Mouse (Mus musculus) embryonic fibroblast, embryonic 13.5 days (primary cell): ENCODE measurements around the gene Srsf3. TPM values are rescaled to one million over a fixed set of nuclear protein-coding genes. Genes with fewer than 3 reads are reported as not detected.

Experiments used
- H3K27ac ChIP-seq: 2 replicates; pipeline ENCODE4 v1.5.1; 2012; ENCODE audit warnings: low read length, control low read depth, inconsistent platforms; ENCODE audit not compliant: insufficient read depth
- H3K4me1 ChIP-seq: 2 replicates; pipeline ENCODE4 v1.6.1; 2011; ENCODE audit warnings: low read length; ENCODE audit not compliant: control insufficient read depth, insufficient read depth
- H3K4me3 ChIP-seq: 2 replicates; pipeline ENCODE4 v1.5.1; 2011; ENCODE audit warnings: mild to moderate bottlenecking, control low read depth, low read length; ENCODE audit not compliant: insufficient read depth
- CTCF ChIP-seq: IDR thresholded peaks from 2 replicates; pipeline ENCODE4 v1.5.1; 2011; ENCODE audit warnings: mild to moderate bottlenecking, control low read depth, low read length, moderate library complexity, borderline replicate concordance; ENCODE audit not compliant: insufficient read depth
- POLR2A ChIP-seq: IDR thresholded peaks from 2 replicates; pipeline ENCODE4 v1.6.1; 2011; ENCODE audit warnings: low read depth, mild to moderate bottlenecking, control low read depth, low read length, moderate library complexity
- polyA plus RNA-seq: library from polyadenylated mRNA; stranded (reverse); fragments of >200 nt; gene quantifications from 2 replicates; pipeline ENCODE4 v1.2.4, GENCODE M21; 2011; ENCODE audit warnings: low read depth; ENCODE audit not compliant: missing spikeins, insufficient read length

Srsf3 gene
- polyA plus RNA-seq, 1 experiment: 253 TPM

- no peaks in the 10 kb centered on the region for H3K4me1 ChIP-seq
- TF ChIP-seq CTCF (no peak), POLR2A (no peak)
- no peak overlapping the region for H3K27ac ChIP-seq
- no peak overlapping the region for H3K4me3 ChIP-seq
Observed at GRCm38 (mm10) chr17:29044146-29044924, 11.9 kb downstream of the Srsf3 start.

GRCm38 (mm10) chr17:29044925-29045319 lies 12.5 kb downstream of the Srsf3 start:
- Histone ChIP-seq H3K27ac (no peak overlapping the region), H3K4me1 (no peaks in the 10 kb centered on the region), H3K4me3 (no peak overlapping the region)
- no peak for TF ChIP-seq CTCF
- no peak for TF ChIP-seq POLR2A

GRCm38 (mm10) chr17:29045741-29046530 lies 13.5 kb downstream of the Srsf3 start:
- H3K4me1 ChIP-seq: no peaks in the 10 kb centered on the region
- H3K27ac ChIP-seq: no peak overlapping the region
- H3K4me3 ChIP-seq: no peak overlapping the region
- TF ChIP-seq CTCF: no peak
- TF ChIP-seq POLR2A: no peak

- H3K4me1 ChIP-seq: no peaks in the 10 kb centered on the region
- TF ChIP-seq POLR2A (no peak), CTCF (no peak)
- H3K4me3 ChIP-seq: no peak overlapping the region
- no peak overlapping the region for H3K27ac ChIP-seq
Observed at GRCm38 (mm10) chr17:29046863-29047262, 14.4 kb downstream of the Srsf3 start.

GRCm38 (mm10) chr17:29047697-29048514 lies 15.5 kb downstream of the Srsf3 start:
- TF ChIP-seq CTCF (no peak), POLR2A (no peak)
- H3K4me3 ChIP-seq: no peak overlapping the region
- no peak overlapping the region for H3K27ac ChIP-seq
- H3K4me1 ChIP-seq: no peaks in the 10 kb centered on the region

GRCm38 (mm10) chr17:29048748-29049507 lies 16.5 kb downstream of the Srsf3 start:
- Histone ChIP-seq H3K4me3 (no peak overlapping the region), H3K4me1 (no peaks in the 10 kb centered on the region), H3K27ac (no peak overlapping the region)
- TF ChIP-seq POLR2A (no peak), CTCF (peak; percentile 81; the same call in 1 of the 2 replicates)

GRCm38 (mm10) chr17:29049508-29049889 lies 17.1 kb downstream of the Srsf3 start:
- Histone ChIP-seq H3K27ac (no peak overlapping the region), H3K4me3 (no peak overlapping the region), H3K4me1 (no peaks in the 10 kb centered on the region)
- TF ChIP-seq POLR2A: no peak
- no peak for TF ChIP-seq CTCF

- Histone ChIP-seq H3K4me1 (no peaks in the 10 kb centered on the region), H3K27ac (no peak overlapping the region), H3K4me3 (no peak overlapping the region)
- TF ChIP-seq CTCF: no peak
- no peak for TF ChIP-seq POLR2A
Observed at GRCm38 (mm10) chr17:29049923-29050322, 17.5 kb downstream of the Srsf3 start.

- H3K4me1 ChIP-seq: no peaks in the 10 kb centered on the region
- no peak overlapping the region for H3K27ac ChIP-seq
- TF ChIP-seq CTCF (no peak), POLR2A (no peak)
- H3K4me3 ChIP-seq: no peak overlapping the region
Observed at GRCm38 (mm10) chr17:29050791-29051190, 18.4 kb downstream of the Srsf3 start.
